Mouse (Mus musculus): ENCODE measurements around the gene Hoxd12. TPM values are rescaled to one million over a fixed set of nuclear protein-coding genes. Genes with fewer than 3 reads are reported as not detected.

Gene Hoxd12
- total RNA-seq, 2 experiments from 2014 or later = not detected

DNA sequence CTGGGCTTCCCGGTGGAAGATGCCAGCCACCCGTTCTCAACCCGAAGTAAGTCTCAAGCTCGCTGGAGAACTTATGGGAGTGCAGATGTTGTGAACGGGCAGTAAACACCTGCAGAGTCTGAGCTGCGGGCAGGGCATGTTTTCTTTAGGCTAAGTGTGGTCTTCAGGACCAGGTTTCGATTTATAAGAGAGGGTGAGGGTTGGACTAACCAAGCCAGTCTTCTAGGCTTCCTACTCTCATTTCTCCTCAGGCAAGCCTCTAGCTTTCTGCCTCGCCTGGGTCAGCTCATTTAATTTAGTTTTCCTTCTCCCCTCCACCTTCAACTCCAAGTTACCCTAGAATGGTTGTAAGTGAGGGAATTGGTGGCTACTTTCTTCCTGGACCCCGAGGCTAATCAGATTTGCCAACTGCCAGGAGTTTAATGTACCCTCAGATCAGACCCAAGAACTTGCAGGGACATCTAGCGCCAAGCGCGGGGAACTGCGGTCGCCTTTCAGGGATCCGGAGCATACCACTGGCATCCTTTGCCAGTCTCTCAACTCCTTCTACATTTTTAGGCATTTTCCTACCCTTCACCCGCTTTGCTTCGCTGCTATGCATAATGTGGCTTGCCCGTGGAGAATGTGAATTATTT, 11.4 kb upstream of the Hoxd12 start:
- no peak for DNase-seq (ENCODE audit: low spot score in 2 of 2)

DNA sequence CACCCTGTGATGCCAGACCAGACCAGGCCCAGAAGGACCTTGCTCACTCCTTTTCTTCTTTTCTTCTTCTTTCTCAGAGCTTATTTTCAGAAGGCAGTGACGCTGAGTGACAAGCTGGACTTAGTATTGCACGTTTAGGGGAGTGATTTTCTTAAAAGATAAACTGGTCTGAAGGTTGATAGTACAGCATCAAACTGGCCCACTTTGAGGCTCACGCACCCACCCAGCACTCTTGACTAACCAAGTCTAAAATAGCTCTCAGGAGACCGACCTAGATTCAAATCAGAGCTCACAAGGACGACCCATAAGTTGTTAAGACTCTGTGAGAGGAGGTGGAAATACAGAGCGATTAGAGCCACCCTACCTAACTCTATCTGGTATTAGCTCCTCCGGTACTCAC, 8.4 kb upstream of the Hoxd12 start:
- no peak for DNase-seq (ENCODE audit: low spot score in 2 of 2)

DNA sequence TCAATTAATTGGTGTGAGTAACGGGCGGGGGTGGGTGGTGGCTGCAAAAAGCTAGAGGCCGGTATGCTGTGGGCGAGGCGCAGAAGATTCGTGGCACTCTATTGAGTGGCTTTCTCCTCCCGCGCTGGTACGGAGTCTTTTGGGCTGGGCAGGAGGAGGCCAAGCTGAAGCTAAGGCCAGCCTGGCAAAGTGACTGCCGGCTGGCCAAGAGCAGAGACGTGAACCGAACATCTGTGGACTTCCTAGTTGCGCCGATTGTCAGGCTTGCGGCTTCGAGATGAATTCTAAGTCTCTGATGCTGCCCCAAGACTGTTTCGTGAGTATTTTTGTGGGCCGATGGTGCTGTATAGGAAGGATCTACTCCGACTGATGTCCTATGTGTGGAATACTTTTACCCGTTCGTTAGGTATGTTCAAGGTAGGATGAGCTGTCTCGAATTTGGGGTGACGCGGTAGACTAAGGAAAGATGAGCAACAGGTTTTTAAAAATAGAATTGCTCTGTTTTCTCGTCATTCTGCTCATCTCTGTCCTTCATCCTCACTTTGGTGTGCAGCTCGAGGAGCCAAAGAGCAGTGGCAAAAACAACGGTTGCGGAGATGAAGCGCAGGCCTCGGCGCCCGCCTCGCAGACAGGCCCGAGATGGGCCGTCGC, 7.5 kb upstream of the Hoxd12 start:
- DNase-seq (ENCODE audit: low spot score in 2 of 2) = no peak

DNA sequence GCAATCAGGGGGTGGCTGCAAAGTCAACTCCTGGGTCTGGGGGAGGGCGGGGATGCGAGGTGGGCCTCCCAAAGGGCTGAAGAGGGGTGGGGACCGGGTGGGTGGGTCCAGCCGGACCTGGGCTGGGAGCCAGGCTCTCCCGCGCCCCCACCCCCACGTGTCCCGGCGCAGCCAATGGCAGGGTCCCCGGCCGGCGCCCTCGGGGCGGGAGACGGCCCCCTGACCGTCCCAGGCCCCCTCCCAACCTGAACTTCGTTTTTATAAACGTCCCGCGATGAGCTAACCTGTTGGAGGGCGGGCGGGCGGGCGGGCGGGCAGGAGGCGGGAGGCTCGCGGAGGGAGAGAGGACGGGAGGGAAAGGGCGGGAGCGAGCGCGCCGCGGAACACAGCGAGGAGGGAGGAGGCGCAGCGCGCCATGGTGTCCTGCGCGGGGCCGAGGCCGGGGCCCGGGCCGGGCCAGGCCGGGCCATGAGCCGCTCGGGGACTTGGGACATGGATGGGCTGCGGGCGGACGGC, 6.9 kb upstream of the Hoxd12 start, which contains the start of gene Hoxd13:
Gene Hoxd13, plus strand, starts transcription at position 469 of the 516 bp plus-strand sequence.
- no peak for DNase-seq (ENCODE audit: low spot score in 2 of 2)

DNA sequence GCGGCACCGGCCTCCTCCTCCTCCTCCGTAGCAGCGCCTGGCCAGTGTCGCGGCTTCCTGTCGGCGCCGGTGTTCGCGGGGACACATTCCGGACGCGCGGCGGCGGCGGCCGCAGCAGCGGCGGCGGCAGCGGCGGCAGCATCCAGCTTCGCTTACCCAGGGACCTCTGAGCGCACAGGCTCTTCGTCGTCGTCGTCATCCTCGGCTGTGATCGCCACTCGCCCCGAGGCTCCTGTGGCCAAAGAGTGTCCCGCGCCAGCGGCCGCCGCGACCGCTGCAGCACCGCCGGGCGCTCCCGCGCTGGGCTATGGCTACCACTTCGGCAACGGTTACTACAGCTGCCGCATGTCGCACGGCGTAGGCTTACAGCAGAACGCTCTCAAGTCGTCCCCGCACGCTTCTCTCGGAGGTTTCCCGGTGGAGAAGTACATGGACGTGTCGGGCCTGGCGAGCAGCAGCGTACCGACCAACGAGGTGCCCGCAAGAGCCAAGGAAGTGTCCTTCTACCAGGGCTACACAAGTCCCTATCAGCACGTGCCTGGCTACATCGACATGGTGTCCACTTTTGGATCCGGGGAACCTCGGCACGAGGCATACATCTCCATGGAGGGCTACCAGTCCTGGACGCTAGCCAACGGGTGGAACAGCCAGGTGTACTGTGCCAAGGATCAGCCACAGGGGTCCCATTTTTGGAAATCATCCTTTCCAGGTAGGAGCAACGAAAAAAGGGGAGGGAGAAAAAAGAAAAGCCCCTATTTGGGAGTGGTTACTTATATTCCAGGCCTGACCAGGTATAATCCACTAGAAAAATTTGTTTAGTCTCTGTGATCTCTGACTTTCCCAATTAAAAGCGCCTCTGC, 6.2 kb upstream of the Hoxd12 start:
- DNase-seq (ENCODE audit: low spot score in 2 of 2) = no peak

DNA sequence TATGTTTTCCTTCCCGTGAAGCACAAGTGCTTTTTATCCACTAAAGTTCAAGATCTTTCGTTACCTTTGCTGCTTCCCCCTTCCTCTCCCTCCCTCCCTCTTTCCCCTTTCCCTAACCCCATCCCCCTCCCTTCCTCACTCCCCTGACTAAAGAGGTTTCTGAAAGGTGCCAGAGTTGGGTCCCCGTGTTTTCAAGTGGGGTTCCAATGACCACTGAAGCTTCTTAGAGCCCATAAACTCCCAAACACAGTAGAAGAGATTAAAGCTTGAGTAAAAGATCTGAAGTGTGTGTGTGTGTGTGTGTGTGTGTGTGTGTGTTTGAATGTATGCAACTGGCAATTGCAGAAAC, 5.6 kb upstream of the Hoxd12 start:
- DNase-seq (ENCODE audit: low spot score in 2 of 2) = no peak

DNA sequence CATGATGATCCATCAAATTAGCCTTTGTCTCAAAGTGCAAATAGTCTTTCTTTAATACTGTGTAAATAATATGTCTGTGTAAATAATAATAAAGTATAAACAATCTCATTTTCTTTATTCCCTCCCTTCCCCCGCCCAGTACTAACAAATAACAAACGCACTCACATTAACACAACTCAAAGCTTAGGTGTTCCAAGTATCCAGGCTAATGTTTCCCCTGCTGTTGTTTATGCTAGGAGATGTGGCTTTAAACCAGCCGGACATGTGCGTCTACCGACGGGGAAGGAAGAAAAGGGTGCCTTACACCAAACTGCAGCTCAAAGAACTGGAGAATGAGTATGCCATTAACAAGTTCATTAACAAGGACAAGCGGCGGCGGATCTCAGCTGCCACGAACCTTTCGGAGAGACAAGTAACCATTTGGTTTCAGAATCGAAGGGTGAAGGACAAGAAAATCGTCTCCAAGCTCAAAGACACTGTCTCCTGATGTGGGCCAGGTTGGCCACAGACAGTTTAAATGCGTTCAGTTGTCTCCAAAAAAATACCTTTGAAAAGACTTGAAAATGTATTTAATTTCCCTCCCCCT, 5.1 kb upstream of the Hoxd12 start:
- no peak for DNase-seq (ENCODE audit: low spot score in 2 of 2)

DNA sequence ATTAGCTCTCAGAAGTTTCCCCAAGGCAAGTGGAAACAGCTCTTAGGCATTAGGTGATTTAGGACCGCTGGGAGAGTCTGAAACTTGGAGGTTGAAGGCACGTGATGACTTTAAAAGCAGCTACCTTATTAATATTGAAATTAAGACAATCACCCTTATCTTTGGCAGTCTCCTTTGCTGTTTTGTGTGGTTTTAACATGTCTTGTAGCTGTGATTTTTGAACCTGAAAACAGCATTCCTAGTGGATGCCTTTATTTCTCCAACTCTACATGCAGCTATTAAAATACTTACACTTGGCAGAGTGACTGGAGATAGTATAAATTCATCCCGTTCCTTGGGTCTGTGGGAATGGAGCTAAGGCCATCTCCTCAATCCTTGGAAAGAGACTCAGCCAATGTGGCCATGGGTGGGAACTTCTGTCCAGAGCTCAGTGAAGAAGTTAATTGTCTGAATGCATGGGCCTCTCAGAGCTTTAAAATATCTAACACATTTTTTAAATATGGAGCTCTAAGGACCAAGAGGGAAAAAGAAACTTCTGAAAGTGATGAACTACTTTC, 4.1 kb upstream of the Hoxd12 start:
- DNase-seq (ENCODE audit: low spot score in 2 of 2) = no peak

DNA sequence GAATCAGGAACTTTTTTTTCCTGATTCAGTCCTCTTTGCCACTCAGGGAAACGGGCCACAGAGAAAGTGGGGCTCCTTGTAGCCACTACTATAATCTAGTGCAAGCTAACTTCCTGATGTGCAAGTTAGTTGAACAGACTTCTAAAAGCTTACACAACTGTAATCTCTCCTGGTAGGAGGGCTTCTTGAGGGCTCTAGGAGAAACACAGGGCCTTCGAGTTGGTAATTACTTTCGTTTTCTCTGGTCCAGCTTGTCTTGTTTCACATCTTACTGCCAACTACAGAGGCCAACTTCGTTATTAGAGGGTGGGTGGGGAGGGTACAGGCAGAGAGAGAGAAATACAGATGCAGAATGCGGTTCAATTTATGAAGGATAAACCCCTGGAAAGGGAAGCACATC, 3.0 kb upstream of the Hoxd12 start:
- DNase-seq (ENCODE audit: low spot score in 2 of 2) = no peak

DNA sequence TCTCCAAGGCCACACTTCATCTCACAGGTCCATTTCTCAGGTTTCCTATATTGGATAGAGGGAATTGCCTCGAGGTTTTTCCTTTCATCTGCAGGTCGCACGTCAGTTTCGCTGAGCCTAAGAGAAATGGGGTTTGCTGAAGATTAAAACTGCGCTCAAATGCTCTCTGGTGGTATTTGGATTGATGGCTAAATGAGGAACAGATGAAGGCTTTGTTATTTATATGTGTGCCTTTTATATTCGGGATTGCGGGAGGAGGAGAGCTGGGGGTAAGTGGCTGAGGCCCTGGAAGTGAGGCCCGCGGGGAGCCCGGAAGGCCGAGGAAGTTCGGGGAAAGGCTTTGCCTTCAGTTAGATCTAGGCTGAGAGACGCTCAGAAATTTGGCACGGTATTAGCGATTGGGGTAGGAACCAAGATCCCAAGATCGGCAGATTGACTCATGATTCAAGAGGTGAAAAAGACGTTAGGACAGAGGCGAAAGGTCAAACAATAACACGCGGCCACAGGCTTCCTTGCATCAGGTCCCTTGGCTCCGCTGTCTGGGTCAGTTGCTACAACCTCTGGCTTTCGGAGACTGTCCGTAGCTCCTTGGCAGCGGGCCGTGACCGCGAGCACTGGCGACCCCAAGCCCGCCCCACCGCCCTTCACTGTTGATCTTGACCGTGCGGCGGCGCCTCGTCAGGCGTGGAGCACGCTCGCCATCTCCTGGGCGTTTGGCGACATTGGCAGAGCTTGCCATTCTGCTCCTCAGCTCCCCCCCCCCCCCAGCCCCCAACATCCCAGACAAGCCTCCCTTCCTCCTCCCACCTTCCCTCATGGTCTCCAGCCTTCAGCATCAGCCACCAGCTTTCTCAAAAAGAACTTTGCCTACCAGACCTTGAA, 2.1 kb upstream of the Hoxd12 start:
- no peak for DNase-seq (ENCODE audit: low spot score in 2 of 2)

DNA sequence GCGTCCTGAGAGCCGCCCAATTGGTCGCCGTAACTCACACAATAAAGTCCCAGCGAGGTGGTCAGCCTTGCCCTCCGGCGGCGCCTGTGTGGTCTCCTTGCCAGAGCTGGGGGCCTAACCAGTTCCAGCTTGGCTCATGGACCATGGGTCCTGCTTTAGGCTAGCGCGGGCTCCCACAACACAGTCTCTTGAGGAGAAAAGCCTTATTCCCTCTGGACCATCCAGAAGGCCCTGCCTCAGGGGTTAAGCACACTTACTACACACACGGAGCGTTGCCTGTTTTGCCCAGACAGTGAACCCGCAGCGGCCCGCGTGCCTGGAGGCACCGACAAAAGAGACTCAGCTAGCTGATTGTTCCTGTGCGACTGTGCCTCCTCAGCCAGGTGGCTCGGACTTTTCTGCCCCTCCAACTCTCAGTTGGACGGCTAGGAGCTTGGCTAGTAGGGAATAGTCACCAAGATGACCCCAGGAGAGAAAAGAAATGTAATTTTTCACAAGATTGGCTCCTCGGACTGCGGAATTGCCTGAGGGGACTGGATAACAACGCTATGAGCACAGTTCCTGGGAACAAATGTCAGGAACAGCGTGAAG, 883 bp upstream of the Hoxd12 start:
- no peak for DNase-seq (ENCODE audit: low spot score in 2 of 2)

DNA sequence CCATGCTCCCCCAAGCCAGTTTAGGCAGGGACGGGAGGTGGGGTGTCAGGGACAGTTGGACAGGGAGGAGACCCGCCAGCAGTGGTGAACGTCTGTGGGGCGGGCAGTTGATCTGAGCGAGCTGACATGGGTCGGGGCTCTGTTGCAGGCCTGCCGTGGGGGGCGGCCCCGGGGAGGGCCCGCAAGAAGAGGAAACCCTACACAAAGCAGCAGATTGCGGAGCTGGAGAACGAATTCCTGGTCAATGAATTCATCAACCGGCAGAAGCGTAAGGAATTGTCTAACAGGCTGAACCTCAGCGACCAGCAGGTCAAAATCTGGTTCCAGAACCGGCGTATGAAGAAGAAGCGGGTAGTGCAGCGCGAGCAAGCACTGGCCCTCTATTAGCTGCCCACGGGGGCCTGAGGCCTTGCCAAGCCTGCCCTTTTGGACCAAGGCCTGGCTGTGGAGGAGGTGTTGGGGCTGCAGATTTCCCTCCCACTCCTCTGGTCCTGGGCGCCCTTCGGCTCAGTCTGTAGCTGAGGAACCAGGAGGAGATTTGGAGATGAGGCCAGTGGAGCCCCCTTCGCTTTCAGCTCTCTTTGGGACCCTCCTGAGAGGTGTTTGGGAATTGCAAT, 961 bp downstream of the Hoxd12 start:
- DNase-seq (ENCODE audit: low spot score in 2 of 2) = no peak

DNA sequence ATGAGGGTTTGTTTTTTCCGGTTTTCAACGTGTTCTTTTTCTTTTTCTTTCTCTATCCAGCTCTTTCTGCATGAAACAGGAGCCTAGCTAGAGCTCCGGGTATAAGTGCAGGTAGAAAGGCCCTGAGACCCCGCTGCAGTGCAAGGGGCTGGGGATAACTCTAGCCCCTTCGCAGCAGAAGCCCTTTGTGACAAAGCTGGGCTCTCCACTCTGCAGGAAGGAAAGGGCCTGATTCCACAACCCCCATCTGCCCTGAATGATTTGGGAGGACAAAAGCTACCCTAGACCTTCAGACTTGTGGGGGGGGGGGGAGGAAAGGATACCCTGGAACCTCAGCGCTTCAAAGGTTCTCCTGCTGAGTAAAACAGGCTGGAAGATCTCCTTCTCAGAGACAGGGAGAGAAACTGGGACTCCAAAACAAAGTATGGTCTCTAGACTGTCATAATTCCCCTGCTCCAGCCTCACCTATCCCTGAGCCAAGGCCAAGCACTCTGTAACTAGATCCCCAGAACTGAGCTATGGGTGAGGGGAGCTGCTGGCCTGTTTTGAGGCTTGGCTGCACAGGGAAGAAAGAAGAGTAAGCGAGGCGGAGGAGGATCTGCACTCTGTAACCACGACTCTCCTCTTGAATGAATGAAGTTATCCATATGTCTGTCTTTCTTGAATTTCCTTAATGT, 1.7 kb downstream of the Hoxd12 start:
- DNase-seq (ENCODE audit: low spot score in 2 of 2) = no peak

DNA sequence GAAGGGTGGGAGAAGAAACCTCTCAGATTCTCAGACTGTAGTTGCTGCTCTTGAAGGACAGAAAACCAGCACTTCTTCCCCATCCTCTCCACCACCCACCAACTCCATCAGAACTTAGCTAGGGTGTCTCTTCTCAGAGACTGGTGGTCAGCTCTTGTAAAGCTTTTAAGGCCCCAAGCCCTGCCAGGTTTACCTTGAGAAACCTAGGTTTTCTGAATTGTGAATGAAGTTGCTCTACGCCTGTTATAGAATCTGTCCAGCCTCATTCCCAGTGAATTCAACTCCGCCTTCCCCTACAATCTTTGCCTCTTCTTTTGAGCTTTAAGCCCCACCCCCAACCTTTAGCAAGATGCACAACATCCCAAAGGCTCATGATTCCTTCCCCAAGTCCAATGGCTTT, 2.3 kb downstream of the Hoxd12 start:
- no peak for DNase-seq (ENCODE audit: low spot score in 2 of 2)

DNA sequence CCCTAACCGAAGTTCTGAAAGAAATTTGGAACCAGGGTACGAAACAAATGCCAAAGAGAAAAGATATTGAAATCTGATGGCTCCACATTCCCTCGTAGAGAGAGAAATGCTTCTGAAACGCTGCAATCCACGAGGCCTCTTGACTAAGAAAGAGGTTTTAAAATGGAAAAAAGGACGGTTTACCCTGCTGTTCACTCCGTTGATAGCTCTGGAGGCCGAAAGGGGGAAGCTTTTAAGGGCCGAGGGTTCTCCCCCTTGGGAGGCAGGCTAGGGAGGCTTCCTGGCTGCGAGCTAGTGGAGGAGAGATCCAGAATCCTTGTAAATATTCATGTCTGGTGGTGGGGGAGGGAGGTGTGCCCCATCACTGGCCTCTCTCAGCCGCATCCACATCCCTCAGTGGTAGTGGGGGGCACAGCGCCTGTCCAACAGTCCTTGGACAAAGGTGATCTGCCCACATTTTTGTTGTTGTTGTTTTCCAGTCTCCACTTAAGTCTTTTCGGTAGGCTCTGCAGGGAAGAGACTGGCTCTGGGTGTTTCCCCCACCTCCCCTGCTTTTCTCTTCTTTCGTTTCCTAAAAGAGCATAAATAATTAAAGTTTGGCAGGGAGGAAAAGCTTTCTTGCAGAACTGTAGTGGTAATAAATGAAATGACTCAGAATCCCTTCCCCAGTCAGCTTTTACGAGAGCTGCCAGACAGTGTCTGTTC, 4.2 kb downstream of the Hoxd12 start, which contains the start of gene Hoxd11:
Gene Hoxd11, plus strand, starts transcription at position 667 of the 705 bp plus-strand sequence.
- no peak for DNase-seq (ENCODE audit: low spot score in 2 of 2)

DNA sequence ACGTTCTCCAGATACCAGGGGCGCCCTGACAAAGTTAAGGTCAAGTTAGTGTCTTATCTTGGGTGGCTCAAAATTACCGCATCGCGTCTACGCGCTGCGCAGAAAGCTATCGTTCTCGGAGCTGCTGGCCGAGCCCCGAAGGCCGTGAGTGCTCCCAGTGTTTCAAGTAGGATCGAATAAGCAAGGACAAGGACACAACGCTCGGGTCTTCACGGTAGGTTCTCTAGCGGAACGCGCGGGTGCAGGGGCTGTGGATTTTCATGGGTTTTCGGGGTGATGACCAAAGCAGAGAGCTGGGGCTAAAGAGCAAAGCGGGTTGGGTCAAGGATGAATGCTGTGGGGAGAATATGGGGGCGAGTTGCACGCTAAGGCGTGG, 4.8 kb downstream of the Hoxd12 start:
- DNase-seq (ENCODE audit: low spot score in 2 of 2) = no peak

DNA sequence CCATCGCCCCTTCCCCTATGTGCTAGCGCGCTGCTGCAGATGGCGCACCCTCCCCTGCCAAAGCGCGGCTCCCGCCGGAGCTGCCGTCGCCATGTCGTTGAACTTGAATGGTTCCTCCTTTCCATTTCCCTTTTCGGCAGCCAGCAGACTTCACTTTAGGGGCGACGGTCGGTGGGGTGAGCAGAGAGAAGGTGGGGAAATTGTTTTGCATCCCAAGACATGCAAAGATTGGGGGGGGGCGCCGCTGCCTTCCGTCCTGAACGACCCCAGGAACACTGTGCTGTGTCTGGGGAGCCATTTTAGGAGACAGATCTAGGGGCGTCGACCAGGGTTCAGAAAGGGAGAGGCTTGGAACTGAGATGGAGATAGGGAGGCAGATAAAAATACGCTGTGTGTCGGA, 5.2 kb downstream of the Hoxd12 start:
- DNase-seq (ENCODE audit: low spot score in 2 of 2) = no peak

Data from layer of hippocampus, postnatal 14 days (tissue).